Mouse (Mus musculus): ENCODE measurements around the gene Upp2. TPM values are rescaled to one million over a fixed set of nuclear protein-coding genes. Genes with fewer than 3 reads are reported as not detected.

Upp2 gene
- polyA plus RNA-seq, 1 experiment from 2014 or later: 11.7 TPM

Other genes with a start within 250 kb of the Upp2 start
- gene Acvr1c, start 209.4 kb upstream of the Upp2 start, polyA plus RNA-seq (2015; fragmentation: Nextera tagmentation; extraction: Ambion mirVana): 2.5 TPM in 2 replicates
- gene Gm17409, start 97.2 kb upstream of the Upp2 start, polyA plus RNA-seq (2015; fragmentation: Nextera tagmentation; extraction: Ambion mirVana): 0.37 TPM in 1 of 2 replicates, not detected in the other
- 7.4 and 9.8 TPM in 2 replicates for gene Acvr1, start 141 bp upstream of the Upp2 start, polyA plus RNA-seq (2015; fragmentation: Nextera tagmentation; extraction: Ambion mirVana)

All from forebrain, embryonic 16.5 days (tissue).